Mouse (Mus musculus) ES-Bruce4 (cell line): ENCODE measurements at regions not wholly inside any gene's neighbourhood (a gene's known extent, or its start where the extent isn't known, plus 50 kb on each side); places are given as distances from the start of the nearest gene placed in this dataset.

Experiments
- CTCF ChIP-seq: IDR thresholded peaks from one replicate; pipeline ENCODE4 v1.8.1; 2011; ENCODE audit warnings: low read depth, low read length
- EP300 ChIP-seq: IDR thresholded peaks from 2 replicates; pipeline ENCODE4 v1.6.1; 2011; ENCODE audit warnings: low read depth, low read length; ENCODE audit not compliant: insufficient read depth
- POLR2A ChIP-seq: IDR thresholded peaks from one replicate; pipeline ENCODE4 v1.8.1; 2011; ENCODE audit warnings: low read length; ENCODE audit not compliant: insufficient read depth

DNA sequence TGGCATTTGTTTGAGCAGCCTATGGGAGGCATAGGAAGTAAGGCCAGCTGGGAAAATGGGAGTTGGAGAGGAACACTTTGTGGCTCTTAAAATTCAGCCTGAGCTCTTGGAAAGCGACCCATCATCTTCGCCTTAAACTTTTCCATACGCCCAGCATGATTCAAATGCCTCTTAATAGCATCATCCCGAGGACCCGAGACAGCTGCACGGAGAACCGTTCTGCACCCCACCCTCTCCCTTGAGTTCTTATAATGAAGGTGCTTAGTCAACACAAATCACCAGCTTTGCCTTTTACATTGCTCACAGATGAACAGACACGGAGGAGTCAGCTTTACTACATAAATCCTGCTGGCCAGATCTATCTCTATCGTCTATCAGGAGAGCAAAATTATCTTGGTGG, 104.6 kb upstream of the Ldah start:
- no peak for TF ChIP-seq CTCF
- TF ChIP-seq EP300: no peak
- no peak for TF ChIP-seq POLR2A
